Mouse (Mus musculus) heart, postnatal 0 days (tissue): ENCODE data around the gene Stac2.

ENCODE experiments used
- CTCF ChIP-seq: IDR thresholded peaks from 2 replicates; pipeline ENCODE4 v1.5.1; 2016; ENCODE audit warnings: antibody characterized with exemption, control low read depth, low read depth
- EP300 ChIP-seq: IDR thresholded peaks from 2 replicates; pipeline ENCODE4 v1.6.1; 2016; ENCODE audit warnings: antibody characterized with exemption, low read depth

DNA sequence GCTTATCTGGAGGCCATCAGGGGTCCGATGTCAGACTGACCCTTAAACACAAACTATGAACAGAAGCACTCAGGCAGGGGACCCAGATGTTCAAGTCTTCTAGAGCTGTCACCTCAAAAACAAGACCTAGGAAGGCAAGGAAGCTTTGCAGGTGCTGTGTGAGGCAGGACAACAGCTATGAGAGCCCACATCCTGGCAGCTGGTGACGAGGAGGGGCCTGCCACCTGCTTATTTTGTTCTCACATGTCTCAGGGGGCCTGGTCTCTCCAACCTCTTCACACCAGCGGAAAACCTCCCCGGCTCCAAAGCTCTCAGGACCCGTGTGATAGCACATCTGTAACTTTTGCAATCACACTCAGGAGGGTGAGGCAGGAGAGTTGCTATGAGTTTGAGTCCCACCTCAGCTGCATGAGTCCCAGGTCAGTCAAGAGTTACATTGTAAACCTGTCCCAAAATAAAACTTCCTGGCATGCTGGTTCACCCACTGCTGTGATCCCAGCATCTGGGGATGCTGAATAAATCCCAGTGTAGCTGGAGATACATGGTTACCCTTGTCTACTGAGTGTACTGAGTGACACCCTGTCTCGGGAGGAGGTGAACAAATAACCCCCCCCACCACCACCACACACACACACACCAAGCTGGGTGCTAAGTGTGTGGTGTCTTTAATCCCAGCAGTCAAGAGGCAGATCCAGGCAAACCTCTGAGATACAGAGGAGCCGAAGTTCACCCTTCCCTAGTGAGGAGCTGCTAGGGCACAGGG, 52.7 kb downstream of the Stac2 start:
- TF ChIP-seq CTCF (no peak), EP300 (no peak)
